8 mouse cellular contexts compared by ENCODE assay signal in the genomic region with DNA sequence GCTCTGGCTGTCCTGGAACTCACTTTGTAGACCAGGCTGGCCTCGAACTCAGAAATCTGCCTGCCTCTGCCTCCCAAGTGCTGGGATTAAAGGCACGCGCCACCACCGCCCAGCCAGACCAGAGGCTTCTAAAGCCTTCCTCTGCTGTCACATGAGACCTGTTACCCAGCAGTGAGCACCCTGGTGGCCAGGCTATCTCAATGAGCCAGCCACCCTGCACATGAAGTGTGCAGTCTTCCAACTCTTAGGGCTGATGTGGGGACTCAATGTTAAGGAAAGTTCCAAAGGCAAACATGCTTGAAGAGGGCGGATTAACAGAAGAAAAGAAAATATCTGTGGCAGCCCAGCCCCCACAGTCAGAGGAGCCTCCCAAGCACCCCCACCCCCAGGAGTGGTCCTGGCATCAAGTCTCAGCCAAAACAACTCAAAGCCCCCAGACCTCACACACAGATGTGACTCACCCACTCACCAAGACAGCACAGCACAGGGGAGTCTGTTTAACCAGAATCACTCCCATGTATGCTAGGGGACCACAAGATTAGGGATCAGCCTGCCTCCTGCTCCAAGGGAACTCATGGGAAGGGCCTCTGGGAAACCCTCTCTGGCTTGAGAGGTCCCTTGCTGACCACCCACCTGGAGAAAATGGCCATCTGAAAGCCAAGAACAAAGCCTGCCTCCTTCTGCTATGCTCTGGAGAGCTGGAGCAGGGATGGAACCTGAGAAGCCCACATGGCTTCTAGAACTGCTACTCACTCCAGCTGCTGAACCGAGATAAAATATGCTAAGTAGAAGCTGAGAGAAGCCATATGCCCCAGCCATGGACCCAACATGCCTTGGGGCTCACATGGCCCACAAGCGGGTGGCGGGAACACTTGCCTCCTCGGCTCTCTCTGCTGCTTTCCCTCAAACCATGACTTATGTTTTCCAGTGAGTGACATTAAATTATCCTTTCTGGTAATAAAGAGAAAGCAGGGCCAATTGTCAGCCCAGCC.
DNase-seq lines count a peak whose midpoint lies in the region; ATAC-seq lines count a peak whose summit lies in the region.

No protein-coding gene starts in this region.

- no peak for DNase-seq in heart, embryonic 10.5 days (ENCODE audit: low spot score)
- no peak for DNase-seq in heart, postnatal 36 days
- DNase-seq in MEL-GATA-1-ER (ENCODE audit: extremely low read depth, low read depth): peak; percentile 62
- DNase-seq in liver, embryonic 11.5 days (ENCODE audit: low spot score): no peak
- DNase-seq in ovary, postnatal 36 days (ENCODE audit: low spot score): no peak
- no peak for DNase-seq in testis, postnatal 14 days (ENCODE audit: low spot score)

- 77% methylated on average over 9 of the region's 9 CpGs for WGBS in heart, embryonic 10.5 days
- WGBS in embryonic facial prominence, embryonic 15.5 days: 56% methylated on average over 9 of the region's 9 CpGs
- WGBS in liver, embryonic 11.5 days: 68% methylated on average over 9 of the region's 9 CpGs

- H3K4me2 ChIP-seq in embryonic facial prominence, embryonic 15.5 days (replicated peaks): no peak overlapping the region
- H3K4me2 ChIP-seq in liver, embryonic 11.5 days: no peak overlapping the region; the same call in 1 of the 2 replicates

- peak overlapping the region; percentile 81 for H3K27ac ChIP-seq in heart, embryonic 10.5 days
- H3K27ac ChIP-seq in embryonic facial prominence, embryonic 15.5 days (replicated peaks): peak overlapping the region; percentile 77
- H3K27ac ChIP-seq in liver, embryonic 11.5 days (ENCODE audit: low read depth, low read length): peak overlapping the region; percentile 83

- no peak overlapping the region for H3K4me3 ChIP-seq in heart, embryonic 10.5 days
- no peak overlapping the region for H3K4me3 ChIP-seq in embryonic facial prominence, embryonic 15.5 days (replicated peaks)
- no peak overlapping the region for H3K4me3 ChIP-seq in liver, embryonic 11.5 days (ENCODE audit: low read depth, low read length)

- ATAC-seq in embryonic facial prominence, embryonic 15.5 days (ENCODE audit: insufficient number of reproducible peaks, low FRiP score, low TSS enrichment, low read depth): peak; percentile 65
- peak; percentile 84 for ATAC-seq in liver, embryonic 11.5 days (replicated peaks; ENCODE audit: low FRiP score)
- no peak for ATAC-seq in monocyte, adult 5-6 weeks (replicated peaks; ENCODE audit: insufficient number of reproducible peaks, low FRiP score, low TSS enrichment, poor library complexity, severe bottlenecking)

- no peaks in the 10 kb centered on the region for H3K27me3 ChIP-seq in heart, embryonic 10.5 days (ENCODE audit: insufficient read depth, poor library complexity, severe bottlenecking)
- no peaks in the 10 kb centered on the region for H3K27me3 ChIP-seq in embryonic facial prominence, embryonic 15.5 days
- H3K27me3 ChIP-seq in liver, embryonic 11.5 days (replicated peaks; ENCODE audit: control insufficient read depth, insufficient read depth, low read length): no peaks in the 10 kb centered on the region

- H3K4me1 ChIP-seq in heart, embryonic 10.5 days: peaks cover 78% of the 10 kb centered on the region
- H3K4me1 ChIP-seq in embryonic facial prominence, embryonic 15.5 days: peaks cover 43% of the 10 kb centered on the region
- H3K4me1 ChIP-seq in liver, embryonic 11.5 days (replicated peaks; ENCODE audit: control insufficient read depth, insufficient read depth, low read length): peaks cover 55% of the 10 kb centered on the region

- peaks cover 3% of the 10 kb centered on the region; the same call in 1 of the 2 replicates for H3K36me3 ChIP-seq in heart, embryonic 10.5 days
- no peaks in the 10 kb centered on the region; the same call in 1 of the 2 replicates for H3K36me3 ChIP-seq in embryonic facial prominence, embryonic 15.5 days
- no peaks in the 10 kb centered on the region for H3K36me3 ChIP-seq in liver, embryonic 11.5 days (ENCODE audit: control insufficient read depth, insufficient read depth, low read length)

- H3K9ac ChIP-seq in embryonic facial prominence, embryonic 15.5 days: no peak overlapping the region
- peak overlapping the region; percentile 28 for H3K9ac ChIP-seq in liver, embryonic 11.5 days (ENCODE audit: low read depth, low read length)

- intact Hi-C loops in heart, postnatal 36 days (cut with DNase I): no loop called here

- H3K9me3 ChIP-seq in heart, embryonic 10.5 days: no peaks in the 10 kb centered on the region
- H3K9me3 ChIP-seq in embryonic facial prominence, embryonic 15.5 days (replicated peaks): no peaks in the 10 kb centered on the region
- no peaks in the 10 kb centered on the region for H3K9me3 ChIP-seq in liver, embryonic 11.5 days (ENCODE audit: control insufficient read depth, low read length)
